Mouse (Mus musculus) lung, postnatal 14 days (tissue): ENCODE measurements around the gene Kcnh2.

ENCODE experiments used
- DNase-seq: peaks from one replicate; pipeline ENCODE4 v3.0.0; 2021

The Kcnh2 gene

DNA sequence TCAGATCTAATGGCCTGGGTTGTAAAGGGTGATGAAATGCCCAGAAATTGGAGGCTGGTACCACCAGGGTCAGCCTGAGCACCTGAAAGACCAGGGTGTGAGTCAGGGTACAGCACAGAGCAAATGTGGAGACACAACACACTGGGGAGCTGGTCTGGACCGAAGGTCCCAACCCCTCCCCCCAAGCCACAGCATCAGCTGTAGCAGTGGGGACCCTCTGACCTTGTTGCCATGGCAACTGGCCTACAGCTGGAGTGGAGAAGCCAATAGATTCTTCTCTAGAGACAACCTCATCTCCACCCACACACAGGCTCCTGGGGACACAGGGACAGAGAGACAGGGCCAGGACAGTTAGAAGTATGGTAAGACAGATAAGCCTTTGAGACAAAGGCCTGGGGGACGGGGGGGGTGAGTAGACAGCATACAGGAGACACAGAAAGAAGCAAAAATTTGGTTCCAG lies 7.4 kb downstream of the Kcnh2 start:
- no peak for DNase-seq

DNA sequence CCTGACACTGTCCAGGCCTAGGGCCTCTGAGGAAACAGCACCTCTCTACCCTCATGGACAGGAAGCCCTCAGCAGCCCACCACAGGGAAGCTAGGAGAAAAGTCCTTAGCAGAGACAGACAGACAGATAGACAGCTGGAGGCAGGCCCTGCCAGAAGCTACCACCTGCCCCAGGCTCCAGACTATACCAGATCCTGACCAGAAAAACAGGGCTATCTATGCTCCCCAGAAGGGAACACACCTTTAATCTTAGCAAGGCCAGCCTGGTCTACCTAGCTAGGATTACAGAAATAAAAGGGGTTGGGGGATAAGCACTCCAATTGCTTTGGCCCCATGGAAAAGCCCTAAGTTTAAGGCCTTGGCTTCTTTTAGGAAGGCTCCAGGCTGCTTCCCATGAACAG lies 8.0 kb downstream of the Kcnh2 start:
- DNase-seq, result no peak

DNA sequence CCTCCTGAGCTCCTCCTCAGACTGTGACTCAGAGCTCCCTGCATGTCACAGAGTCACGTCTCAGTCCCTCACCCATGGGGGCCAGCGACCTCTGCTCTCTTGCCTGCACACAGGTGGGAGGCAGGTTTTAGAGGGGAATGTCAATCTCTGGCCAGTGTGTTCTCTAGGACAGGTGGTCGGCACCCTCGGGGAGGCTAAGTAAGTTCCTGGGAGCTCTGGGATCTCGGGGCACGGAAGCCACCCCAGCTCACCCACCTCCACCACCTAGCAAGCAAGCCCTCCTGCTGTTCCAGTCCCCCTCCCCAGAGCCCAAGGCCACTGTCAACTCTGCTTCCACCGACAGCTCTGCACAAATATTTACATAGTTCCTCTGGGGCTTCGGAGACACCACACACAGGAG lies 8.4 kb downstream of the Kcnh2 start:
- no peak for DNase-seq

DNA sequence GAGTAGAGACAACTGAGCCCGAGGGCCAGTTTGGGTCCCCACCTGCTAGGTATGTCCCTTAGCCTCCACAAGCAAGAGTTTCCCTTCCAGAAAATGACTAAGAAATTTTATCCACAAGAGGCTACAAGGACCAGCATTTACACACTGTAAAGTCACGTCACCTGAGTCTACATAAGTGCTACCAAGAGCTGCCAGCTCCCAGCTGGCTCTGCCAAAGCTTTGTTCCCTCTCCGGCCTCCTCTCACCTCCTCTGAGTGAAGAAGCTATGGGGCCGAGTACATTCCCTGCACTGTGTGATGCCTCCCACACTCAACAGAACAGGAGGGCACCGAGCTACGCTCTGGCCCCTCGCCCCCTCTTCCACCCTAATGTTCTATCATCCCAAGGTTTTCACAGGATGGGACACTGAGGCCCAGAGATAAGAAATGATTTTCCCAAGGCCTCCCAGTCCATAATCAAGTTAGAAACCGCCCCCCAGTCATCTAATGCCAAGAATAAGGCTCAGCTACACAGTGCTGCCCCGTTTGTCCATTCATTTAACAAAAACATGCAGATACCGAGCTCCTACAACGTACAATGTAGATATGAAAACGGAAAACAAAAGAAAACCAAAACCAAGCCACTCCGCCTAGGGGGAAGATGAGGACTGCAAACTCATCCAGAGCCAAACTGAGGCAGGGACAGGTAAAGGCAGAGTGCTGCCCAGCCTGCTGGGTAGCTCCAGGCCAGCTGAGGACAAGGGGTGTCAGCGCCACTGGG lies 9.0 kb downstream of the Kcnh2 start:
- DNase-seq, result no peak

DNA sequence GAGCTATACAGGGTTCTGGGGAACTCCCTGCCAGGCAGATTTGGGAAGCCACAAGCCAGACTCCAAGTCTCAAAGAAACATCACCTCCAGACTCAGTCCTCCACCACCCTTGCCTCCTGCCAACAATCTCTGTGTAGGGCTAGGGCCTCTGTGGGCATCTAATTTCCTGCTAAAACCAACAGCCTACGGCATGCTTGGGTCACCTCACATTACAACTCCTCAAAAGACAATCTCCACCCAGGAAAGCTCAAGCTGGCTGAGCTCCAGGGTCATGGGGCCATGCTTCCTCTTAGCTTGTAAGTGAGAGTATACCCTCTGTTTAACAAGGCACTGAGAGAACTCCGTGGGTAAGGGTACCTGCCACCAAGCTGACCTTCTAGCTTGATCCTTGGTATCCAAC lies 13.6 kb downstream of the Kcnh2 start:
- no peak for DNase-seq

DNA sequence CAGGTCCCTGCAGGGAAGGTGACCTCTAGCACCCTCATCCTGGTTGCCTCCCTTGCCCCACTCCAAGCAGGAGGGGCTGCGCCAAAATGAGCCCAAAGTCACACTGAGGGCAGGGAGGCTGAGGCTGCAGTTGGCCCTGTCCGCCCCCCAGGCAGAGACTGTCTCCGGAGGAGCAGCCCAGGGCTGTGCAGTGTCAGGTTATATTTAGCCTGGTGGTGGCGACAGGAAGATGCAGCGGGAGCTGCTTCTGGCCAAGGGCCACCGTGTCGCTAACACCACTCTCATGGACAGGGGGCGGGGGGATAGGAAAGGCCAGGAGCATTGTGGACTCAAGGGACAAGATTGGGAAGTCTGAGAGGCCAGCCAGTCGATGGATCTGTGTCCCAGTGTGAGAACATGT lies 14.0 kb downstream of the Kcnh2 start:
- DNase-seq, result peak; percentile 51

DNA sequence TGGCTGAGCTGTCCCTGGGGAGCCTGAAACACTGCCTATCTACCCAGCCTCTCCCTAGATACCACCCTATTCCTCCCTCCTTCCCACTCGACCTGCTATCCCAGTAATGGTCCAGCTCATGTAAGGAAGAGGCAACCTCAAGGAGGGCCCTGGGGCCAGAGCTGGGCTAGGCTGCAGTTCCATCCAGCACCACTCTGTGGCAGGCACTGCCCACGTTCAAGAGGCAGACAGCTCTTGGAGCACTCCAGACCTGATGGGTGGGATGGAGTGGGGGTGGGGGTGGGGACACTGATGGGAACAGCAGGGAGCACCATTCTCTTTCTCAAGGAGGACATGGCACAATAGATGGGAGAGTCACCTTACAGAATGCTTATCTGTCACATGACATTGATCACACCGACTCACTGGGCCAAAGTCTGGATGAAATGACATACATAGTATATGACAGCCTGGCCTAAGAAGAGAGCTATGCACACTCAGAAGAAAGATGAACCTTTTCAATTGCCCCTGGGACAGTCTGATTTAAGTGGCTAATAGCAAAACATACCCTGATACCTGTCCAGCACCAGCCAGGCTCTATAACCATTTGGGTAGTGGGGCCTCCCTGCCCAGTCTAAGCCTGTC lies 15.4 kb downstream of the Kcnh2 start:
- DNase-seq, result peak; percentile 60

DNA sequence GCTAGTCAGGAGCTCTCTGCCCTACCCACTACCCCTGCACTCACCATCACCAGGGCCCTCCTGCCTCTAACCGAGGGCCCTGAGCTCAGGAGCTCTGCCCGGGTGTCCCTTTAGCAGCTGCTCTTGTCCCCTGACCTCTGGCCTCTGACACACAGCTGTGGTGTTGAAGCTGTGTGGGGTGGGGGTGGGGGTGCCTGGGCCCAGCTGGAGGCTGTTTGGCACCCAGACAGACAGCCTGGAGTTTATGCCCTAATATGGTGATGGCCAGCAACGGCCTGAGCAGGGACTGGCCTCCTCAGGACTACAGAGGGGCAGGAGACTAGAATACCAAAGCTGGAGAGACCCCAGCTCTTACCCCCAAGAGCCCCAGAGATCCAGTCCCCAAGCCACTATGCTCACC lies 16.7 kb downstream of the Kcnh2 start:
- peak; percentile 38 for DNase-seq

DNA sequence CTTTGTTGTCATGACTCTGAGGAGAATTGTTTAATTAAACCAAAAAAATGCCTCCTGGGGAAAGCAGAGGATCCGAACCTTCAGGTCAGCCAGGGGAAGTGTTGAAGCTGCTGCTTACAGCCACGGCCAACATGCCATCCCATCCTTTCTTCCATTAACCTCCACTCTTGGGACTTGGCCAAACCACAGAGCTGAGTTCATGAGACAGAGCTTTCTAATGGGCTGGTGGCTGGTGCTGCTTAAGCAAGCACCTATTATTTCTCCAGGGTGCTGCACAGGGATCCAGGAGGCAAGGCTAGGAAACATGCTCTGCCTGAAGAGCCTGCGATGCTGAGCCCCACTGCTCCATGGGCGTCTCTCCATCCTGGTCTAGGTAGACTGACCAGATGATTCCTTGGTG lies 19.0 kb downstream of the Kcnh2 start:
- DNase-seq, result no peak

DNA sequence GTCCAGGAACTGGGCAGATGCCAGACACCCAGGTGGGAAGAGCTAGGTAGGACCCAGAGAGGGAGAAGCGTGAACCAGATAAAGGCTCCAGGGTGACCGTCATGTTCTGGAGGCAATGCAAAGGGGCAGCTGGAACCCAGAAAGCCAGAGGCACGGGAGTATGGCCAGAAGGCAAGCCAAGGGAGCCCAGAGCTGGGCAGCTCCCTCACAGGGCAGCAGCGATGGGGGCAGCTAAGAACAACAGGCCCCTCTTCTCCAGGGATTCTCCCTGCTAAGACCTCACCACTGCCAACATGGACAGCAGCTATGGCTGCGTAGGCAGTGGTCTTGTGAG lies 21.5 kb downstream of the Kcnh2 start:
- DNase-seq, result no peak

DNA sequence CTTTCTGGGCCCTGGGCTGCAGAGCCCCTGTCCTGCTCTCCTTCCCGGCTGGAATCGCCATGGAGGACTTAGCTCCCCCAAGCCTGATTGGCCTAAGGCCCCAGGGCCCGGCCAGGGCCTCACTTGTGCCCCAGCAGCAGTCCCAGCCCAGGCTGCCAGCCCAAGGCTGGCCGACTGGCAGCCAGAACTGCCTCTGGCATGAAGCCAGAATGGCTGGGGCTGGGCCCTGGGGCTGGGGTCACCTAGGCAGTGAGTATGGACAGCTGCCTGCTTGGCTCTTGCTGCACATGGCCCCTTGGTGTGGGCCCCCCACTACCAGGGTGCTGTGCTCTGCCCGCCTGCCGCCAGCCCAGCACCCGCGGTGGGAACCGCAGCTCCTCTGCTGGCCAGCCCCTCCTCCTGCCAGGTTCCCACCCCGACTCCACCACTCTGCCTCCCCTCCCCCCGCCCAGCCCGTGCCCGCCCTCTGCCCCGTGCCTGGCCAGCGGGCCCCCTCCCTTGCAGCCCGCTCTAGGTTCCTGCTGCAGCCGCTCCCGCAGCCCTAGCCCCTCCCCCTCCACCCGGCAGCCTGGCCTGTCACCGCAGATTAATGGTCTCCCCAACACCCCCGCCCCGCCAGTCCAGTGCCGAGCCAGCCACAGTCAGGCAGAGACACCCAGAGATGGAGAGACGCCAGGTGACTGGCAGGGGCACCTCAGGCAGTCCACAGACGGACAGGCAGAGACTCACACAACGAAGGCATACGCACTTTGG lies 22.0 kb downstream of the Kcnh2 start:
- peak; percentile 58 for DNase-seq

DNA sequence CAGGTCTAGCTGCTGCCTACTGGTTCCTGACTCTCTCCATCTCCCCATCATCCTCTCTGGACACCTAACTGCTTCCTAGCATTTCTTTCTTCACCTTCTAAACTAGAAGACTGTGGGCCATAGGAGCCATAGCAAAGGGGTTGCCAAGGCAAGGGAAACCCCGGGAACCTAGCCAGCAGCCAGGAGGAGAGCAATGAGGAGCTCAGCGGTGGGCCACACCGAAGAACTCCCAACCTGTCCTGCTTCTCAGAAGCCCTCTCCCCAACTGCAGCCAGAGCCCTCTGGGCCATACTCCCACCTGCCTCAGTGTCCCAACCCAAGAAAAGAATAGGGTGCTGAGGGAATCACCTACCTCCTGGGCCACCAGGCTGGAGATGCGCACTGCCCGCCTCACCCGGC lies 22.6 kb downstream of the Kcnh2 start:
- DNase-seq, result no peak

DNA sequence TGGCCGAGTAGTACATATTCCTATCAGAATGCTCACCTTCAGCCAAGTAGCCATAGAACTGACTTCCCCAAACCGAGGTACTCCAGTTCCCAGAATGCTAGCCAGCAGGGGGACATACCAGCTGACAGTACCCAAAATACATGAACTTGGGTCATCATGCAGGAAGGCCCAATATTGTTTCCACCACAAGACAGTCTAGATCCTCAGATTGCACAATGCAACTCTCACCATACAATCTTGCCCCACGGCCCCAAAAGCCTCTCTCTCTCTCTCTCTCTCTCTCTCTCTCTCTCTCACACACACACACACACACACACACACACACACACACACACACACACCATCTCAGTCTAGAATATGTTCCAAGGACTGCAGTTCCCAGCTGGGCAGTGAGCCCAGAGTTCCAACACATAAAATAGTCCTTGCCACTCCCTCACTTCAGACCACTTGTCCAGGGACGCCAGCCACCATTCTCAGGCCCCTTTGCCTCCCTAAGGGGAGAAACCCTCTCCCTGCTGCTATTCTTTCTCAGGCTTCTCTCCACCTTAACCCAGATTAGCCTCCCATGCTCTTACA lies 24.5 kb downstream of the Kcnh2 start:
- peak; percentile 62 for DNase-seq

DNA sequence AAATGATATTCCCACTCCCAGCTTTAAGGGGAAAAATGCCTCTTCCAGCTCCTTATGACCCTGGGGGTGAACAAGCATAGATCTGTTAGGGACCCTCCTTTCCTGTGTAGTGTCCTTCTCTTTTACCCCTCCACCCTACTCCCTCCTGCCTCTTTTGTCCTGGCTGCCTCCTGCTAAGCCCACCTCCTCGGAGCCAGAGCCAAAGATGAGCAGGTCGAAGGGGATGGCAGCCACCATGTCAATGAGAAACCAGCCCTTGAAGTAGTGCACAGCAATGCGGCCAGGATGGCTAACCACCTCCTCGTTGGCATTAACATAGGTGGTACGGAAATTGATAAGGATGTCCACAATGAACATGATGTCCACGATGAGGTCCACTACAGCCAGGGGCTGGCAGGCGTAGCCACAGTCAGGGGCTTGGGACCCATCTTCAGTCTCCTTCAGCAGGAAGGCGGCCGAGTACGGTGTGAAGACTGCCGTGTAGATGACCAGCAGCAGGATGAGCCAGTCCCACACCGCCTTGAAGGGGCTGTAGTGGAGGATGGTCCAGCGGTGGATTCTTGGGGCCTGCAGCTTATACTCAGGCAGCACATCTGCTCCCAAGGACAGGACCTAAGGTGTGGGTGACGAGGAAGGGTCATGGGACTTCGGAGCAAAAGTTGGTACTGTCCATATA lies 25.1 kb downstream of the Kcnh2 start:
- DNase-seq, result no peak

DNA sequence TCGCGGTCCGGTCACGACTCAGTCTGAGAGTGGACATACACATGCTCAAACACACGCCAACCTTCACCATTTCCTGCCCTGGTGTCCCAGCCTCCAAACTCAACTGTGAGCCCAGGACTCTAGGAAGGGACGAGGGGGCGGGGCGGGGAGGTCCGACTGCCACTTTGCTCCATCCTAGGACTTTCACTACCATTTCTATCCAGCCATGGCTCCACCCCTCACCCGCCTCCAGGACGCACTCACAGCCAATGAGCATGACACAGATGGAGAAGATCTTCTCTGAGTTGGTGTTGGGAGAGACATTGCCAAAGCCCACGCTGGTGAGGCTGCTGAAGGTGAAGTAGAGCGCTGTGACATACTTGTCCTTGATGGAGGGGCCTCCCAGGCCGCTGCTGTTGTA lies 26.2 kb downstream of the Kcnh2 start:
- no peak for DNase-seq

DNA sequence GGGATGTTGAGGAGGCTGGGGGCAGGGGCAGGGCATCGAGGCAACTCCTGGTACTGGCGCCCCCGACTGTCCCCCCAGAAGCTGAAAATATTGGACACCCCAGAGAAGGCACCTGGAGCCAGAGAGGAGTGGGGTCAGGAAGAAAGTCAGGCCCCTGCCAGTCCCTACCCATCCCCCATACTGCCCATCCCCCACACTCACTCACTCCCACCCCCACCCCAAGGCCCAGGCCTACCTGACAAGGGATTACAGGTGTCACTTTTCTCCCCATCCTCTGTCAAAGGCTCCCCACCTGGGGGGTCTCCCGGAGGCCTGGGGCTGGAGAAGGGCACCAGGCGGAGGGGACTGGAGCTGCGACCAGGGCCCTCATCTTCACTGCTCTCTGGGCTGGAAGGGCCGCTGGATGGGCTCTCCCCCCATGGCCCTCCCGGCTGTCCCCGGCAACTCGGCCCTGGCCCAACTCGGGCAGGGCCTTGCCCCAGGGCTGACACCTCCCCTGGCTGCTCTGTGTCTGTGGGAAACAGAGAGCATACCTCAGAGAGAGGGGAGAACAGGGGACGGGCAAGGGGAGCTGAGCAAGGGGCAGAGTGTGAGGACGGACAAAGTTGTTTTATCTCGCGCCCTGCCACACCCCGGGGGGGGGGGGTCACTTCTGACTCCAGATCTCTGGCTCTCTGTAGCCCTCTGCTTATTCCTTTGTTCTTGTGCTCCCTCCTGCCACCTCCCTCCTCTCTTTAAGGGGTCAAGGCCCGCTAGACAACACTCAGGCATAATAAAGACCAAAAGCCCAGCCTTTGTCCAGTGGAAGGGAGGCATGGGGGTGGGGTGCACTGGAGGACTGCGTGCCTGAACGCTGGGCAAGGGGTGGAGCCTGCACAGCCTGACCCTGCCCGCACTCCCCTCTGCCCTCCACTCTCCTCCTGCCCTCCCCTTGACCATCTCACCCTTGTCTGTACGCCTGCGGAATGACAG lies 29.4 kb downstream of the Kcnh2 start:
- DNase-seq, result no peak

DNA sequence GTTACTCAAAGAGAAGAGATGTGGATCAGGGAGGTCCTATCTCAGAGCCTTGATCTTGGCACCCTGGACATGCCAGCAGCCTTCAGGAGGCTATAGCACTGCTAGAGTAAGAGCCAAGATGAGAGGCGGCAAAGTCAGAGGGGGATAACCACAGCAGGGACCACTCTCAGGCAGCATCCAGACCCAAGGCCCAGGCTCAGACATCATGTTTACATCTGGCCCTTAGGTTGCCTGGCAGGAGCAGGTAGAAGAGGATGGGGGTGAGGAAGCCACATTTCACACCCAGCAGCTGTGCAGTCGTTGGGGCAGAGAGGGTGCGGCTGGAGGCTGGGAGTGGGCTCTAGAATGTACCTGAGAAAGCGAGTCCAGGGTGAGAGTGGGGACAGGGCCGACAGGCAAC lies 30.5 kb downstream of the Kcnh2 start:
- DNase-seq, result no peak

DNA sequence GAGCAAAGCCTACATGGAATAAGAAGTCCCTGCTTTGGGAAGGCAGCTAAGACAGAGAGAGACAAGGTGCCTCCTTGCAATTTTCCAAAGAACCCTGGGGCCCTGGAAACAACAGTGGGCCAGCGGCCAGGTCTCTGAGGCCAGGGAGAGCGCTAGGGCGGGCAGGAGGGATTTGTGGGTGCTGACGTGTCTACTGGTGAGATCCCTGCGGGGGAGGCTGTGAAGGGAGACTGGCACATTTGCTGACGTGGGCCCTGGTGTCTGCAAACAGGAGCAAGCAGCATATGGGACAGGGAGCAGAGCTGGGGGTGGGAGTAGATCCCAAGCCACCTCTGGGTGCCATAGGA lies 31.0 kb downstream of the Kcnh2 start:
- DNase-seq, result no peak

DNA sequence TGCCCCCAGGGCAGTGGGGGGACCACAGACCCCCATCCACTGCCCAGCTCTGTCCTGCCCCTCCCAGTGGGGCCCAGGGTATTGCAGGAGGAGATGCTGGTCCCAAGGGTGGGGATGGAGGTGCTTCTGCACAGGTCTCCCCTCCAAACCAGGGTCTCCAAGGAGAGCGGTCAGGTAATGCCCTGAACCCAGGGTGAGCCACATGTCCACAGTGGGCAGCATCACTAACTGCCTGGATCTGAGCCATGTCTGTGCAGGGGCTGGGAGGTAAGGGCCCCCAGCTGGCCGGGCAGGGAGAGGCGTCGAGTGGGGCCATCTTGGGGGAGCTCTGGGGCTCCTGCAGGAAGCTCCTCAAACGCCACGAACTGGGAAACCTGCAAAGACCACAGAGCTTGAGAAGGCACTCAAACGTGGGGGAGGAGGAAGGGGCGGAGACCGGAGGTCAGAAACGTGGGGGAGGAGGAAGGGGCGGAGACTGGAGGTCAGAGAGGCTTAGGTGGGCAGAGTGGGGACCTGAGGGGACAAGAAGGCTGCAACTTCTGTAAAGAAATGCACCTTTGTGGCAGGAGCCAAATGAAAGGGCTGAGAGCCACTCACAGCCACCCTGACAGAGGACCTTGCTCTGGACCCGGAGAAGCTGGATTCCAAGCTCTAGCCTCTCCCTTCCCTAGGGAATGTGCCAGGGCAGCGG lies 31.5 kb downstream of the Kcnh2 start:
- no peak for DNase-seq

DNA sequence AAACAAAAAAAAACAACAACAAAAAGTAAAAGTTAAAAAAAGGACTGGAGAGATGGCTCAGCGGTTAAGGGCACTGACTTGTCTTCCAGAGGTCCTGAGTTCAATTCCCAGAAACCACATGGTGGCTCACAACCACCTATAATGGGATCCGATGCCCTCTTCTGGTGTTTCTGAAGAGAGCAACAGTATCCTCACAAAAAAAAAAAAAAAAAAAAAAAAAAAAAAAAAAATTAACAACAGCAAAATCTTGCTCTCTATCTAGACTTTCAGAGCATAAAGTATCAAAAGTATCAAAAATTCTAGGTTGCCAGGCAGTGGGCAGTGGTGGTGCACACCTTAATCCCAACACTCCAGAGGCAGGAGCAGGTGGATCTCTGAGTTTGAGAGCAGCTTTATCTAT lies 42.2 kb downstream of the Kcnh2 start:
- no peak for DNase-seq

DNA sequence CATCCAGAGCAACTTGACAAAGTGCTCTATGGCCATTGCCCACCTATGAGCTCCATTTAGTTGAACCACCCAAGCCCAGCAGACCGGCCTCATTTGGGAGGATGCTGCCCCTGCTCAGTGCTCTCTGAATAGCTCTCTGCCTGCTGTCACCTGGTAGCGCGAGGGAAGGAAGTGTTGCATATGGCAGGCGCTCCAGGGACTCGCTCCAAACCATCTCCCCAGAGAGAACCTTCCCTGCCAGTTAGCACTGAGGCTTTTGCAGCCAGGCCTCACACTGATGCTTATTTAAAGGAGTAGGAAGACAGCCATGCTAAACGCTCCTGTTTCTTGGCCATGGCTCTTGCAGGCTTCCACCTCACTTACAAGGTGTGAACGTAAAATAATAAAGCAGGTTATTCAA lies 42.8 kb downstream of the Kcnh2 start:
- no peak for DNase-seq
